Mouse (Mus musculus): ENCODE results near the gene Slc43a2. TPM values are rescaled to one million over a fixed set of nuclear protein-coding genes. Genes with fewer than 3 reads are reported as not detected.

The Slc43a2 gene
- polyA plus RNA-seq, 1 experiment from 2014 or later, result 5.6 TPM

GRCm38 (mm10) chr11:75585061-75585460 lies 53.6 kb downstream of the Slc43a2 start:
- peaks cover 10% of the 10 kb centered on the region for H3K4me1 ChIP-seq (ENCODE audit: control insufficient read depth, insufficient read depth, low read length)
- DNase-seq (ENCODE audit: low spot score) (no peak), ATAC-seq (ENCODE audit: insufficient read depth, low FRiP score, low TSS enrichment) (no peak)
- H3K27ac ChIP-seq (ENCODE audit: low read depth, low read length), result no peak overlapping the region
- H3K4me2 ChIP-seq (ENCODE audit: low read depth), result no peak overlapping the region
- H3K27me3 ChIP-seq (ENCODE audit: control insufficient read depth, insufficient read depth, low read length), result no peaks in the 10 kb centered on the region
- H3K9ac ChIP-seq (ENCODE audit: low read length), result no peak overlapping the region
- no peak overlapping the region for H3K4me3 ChIP-seq (ENCODE audit: low read depth, low read length)
- 70% methylated on average over 4 of the region's 4 CpGs for WGBS
- H3K9me3 ChIP-seq (ENCODE audit: control insufficient read depth, low read length), result no peaks in the 10 kb centered on the region
- no peaks in the 10 kb centered on the region for H3K36me3 ChIP-seq (ENCODE audit: control insufficient read depth, insufficient read depth, low read length)

DNA sequence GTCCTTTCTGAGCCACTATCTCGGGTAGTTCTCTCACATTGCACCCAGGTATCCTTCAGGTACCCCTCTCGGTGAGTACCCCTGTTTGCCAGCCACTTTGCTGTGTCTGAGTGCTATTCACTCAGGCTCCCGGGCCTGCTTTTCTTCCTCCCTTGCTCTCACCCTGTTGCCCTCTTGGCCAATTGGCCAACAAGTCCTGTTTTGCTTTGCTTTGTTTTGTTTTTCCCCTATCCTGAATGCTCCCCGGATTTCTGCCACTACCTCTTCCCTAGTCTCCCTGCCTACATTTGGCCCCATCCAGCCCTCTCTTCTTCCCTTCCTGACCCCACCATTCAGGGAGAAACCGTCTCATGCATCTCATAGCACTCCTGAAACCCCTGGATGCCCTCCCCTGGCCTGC lies 54.5 kb downstream of the Slc43a2 start:
- Histone ChIP-seq H3K27ac (ENCODE audit: low read depth, low read length) (no peak overlapping the region), H3K9me3 (ENCODE audit: control insufficient read depth, low read length) (no peaks in the 10 kb centered on the region), H3K4me2 (ENCODE audit: low read depth) (no peak overlapping the region), H3K36me3 (ENCODE audit: control insufficient read depth, insufficient read depth, low read length) (no peaks in the 10 kb centered on the region), H3K4me1 (ENCODE audit: control insufficient read depth, insufficient read depth, low read length) (peaks cover 10% of the 10 kb centered on the region), H3K9ac (ENCODE audit: low read length) (no peak overlapping the region), H3K27me3 (ENCODE audit: control insufficient read depth, insufficient read depth, low read length) (no peaks in the 10 kb centered on the region), H3K4me3 (ENCODE audit: low read depth, low read length) (no peak overlapping the region)
- no peak for DNase-seq (ENCODE audit: low spot score)
- no peak for ATAC-seq (ENCODE audit: insufficient read depth, low FRiP score, low TSS enrichment)
- 71% methylated on average over 5 of the region's 5 CpGs for WGBS

- Histone ChIP-seq H3K27ac (ENCODE audit: low read depth, low read length) (no peak overlapping the region), H3K4me2 (ENCODE audit: low read depth) (no peak overlapping the region)
These were observed 55.5 kb downstream of the Slc43a2 start for GRCm38 (mm10) chr11:75586963-75587362.

DNA sequence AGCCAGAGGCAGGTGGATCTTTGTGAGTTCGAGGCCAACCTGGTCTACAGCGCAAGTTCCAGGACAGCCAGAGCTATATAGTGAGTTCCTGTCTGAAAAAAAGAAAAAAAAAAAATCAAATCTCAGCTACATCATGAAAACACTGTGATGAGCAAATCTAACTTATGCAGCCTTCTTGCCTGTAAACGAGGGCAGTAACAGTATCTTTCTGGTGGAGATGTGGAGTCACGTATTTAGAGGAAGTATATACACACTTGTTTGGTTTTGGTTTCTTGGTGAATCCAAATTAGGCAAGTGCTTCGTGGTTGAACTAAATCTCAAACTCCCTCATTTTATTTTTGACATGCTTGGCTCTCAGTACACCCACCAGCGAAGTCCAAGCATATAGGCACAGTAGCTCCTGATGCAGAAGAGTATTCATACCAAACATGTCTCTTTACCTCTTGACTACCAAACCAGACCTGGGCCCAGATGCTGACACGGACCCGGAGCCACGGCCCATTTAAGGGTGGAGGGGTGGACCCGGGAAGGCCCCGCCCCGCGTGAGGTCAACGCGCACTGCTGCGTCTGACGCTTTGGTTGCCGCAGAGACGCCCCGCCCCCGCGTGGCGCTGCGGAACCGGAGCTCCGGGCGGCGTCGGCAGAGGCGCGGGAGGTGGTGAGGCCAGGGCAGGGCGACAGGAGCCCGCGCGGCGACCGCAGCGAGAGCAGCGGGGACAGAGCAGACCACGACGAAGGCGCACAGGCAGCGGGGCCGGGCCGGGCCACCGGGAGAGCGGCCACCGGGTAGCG lies 56.2 kb downstream of the Slc43a2 start, which contains the start of gene Pitpna:
TSS of gene Pitpna (plus strand) at position 605 of the 792 bp plus-strand sequence.
- Histone ChIP-seq H3K27me3 (ENCODE audit: control insufficient read depth, insufficient read depth, low read length) (no peaks in the 10 kb centered on the region), H3K27ac (ENCODE audit: low read depth, low read length) (peak within 1 kb of the TSS; percentile 80), H3K4me2 (ENCODE audit: low read depth) (peak within 1 kb of the TSS; percentile 89), H3K36me3 (ENCODE audit: control insufficient read depth, insufficient read depth, low read length) (no peaks in the 10 kb centered on the region), H3K4me3 (ENCODE audit: low read depth, low read length) (peak within 1 kb of the TSS; percentile 92), H3K9me3 (ENCODE audit: control insufficient read depth, low read length) (no peaks in the 10 kb centered on the region), H3K9ac (ENCODE audit: low read length) (peak within 1 kb of the TSS; percentile 89), H3K4me1 (ENCODE audit: control insufficient read depth, insufficient read depth, low read length) (peaks cover 10% of the 10 kb centered on the region)
- ATAC-seq (ENCODE audit: insufficient read depth, low FRiP score, low TSS enrichment), result peak; percentile 91
- peak; percentile 95 for DNase-seq (ENCODE audit: low spot score)
- 6% methylated on average over 49 of the region's 49 CpGs for WGBS

More at GRCm38 (mm10) chr11:75586963-75587362, 55.5 kb downstream of the Slc43a2 start:
- WGBS, result 81% methylated on average over 5 of the region's 5 CpGs
- Histone ChIP-seq H3K9me3 (ENCODE audit: control insufficient read depth, low read length) (no peaks in the 10 kb centered on the region), H3K36me3 (ENCODE audit: control insufficient read depth, insufficient read depth, low read length) (no peaks in the 10 kb centered on the region), H3K9ac (ENCODE audit: low read length) (no peak overlapping the region), H3K4me1 (ENCODE audit: control insufficient read depth, insufficient read depth, low read length) (peaks cover 10% of the 10 kb centered on the region), H3K4me3 (ENCODE audit: low read depth, low read length) (no peak overlapping the region), H3K27me3 (ENCODE audit: control insufficient read depth, insufficient read depth, low read length) (no peaks in the 10 kb centered on the region)
- no peak for DNase-seq (ENCODE audit: low spot score)
- no peak for ATAC-seq (ENCODE audit: insufficient read depth, low FRiP score, low TSS enrichment)

GRCm38 (mm10) chr11:75588285-75588941 lies 56.9 kb downstream of the Slc43a2 start:
- DNase-seq (ENCODE audit: low spot score), result no peak
- Histone ChIP-seq H3K4me1 (ENCODE audit: control insufficient read depth, insufficient read depth, low read length) (peaks cover 10% of the 10 kb centered on the region), H3K27me3 (ENCODE audit: control insufficient read depth, insufficient read depth, low read length) (no peaks in the 10 kb centered on the region), H3K4me3 (ENCODE audit: low read depth, low read length) (peak overlapping the region; percentile 92), H3K9ac (ENCODE audit: low read length) (peak overlapping the region; percentile 89), H3K9me3 (ENCODE audit: control insufficient read depth, low read length) (no peaks in the 10 kb centered on the region), H3K27ac (ENCODE audit: low read depth, low read length) (peak overlapping the region; percentile 80), H3K4me2 (ENCODE audit: low read depth) (peak overlapping the region; percentile 89), H3K36me3 (ENCODE audit: control insufficient read depth, insufficient read depth, low read length) (0 out of 2 replicates have a peak, but pooled peaks cover 2% of the 10 kb centered on the region)
- under 1% methylated on average over 35 of the region's 37 CpGs for WGBS
- peak; percentile 67; the same call in 1 of the 2 replicates for ATAC-seq (ENCODE audit: insufficient read depth, low FRiP score, low TSS enrichment)

- H3K4me1 ChIP-seq (ENCODE audit: control insufficient read depth, insufficient read depth, low read length), result peaks cover 10% of the 10 kb centered on the region
- no peak overlapping the region for H3K4me3 ChIP-seq (ENCODE audit: low read depth, low read length)
- H3K27ac ChIP-seq (ENCODE audit: low read depth, low read length), result no peak overlapping the region
- H3K9me3 ChIP-seq (ENCODE audit: control insufficient read depth, low read length), result no peaks in the 10 kb centered on the region
- no peaks in the 10 kb centered on the region for H3K27me3 ChIP-seq (ENCODE audit: control insufficient read depth, insufficient read depth, low read length)
- H3K36me3 ChIP-seq (ENCODE audit: control insufficient read depth, insufficient read depth, low read length), result peaks cover 2% of the 10 kb centered on the region; the same call in 1 of the 2 replicates
- no peak for ATAC-seq (ENCODE audit: insufficient read depth, low FRiP score, low TSS enrichment)
- WGBS, result 90% methylated on average over 5 of the region's 5 CpGs
- DNase-seq (ENCODE audit: low spot score), result no peak
- H3K9ac ChIP-seq (ENCODE audit: low read length), result no peak overlapping the region
- no peak overlapping the region for H3K4me2 ChIP-seq (ENCODE audit: low read depth)
These were observed 61.1 kb downstream of the Slc43a2 start for GRCm38 (mm10) chr11:75592612-75593011.

GRCm38 (mm10) chr11:75594431-75594830 lies 62.9 kb downstream of the Slc43a2 start:
- peaks cover 4% of the 10 kb centered on the region; the same call in 1 of the 2 replicates for H3K36me3 ChIP-seq (ENCODE audit: control insufficient read depth, insufficient read depth, low read length)
- DNase-seq (ENCODE audit: low spot score) (no peak), ATAC-seq (ENCODE audit: insufficient read depth, low FRiP score, low TSS enrichment) (no peak)

GRCm38 (mm10) chr11:75595404-75595803 lies 63.9 kb downstream of the Slc43a2 start:
- Histone ChIP-seq H3K27ac (ENCODE audit: low read depth, low read length) (no peak overlapping the region), H3K4me3 (ENCODE audit: low read depth, low read length) (no peak overlapping the region), H3K9ac (ENCODE audit: low read length) (no peak overlapping the region), H3K4me2 (ENCODE audit: low read depth) (no peak overlapping the region), H3K9me3 (ENCODE audit: control insufficient read depth, low read length) (no peaks in the 10 kb centered on the region), H3K27me3 (ENCODE audit: control insufficient read depth, insufficient read depth, low read length) (no peaks in the 10 kb centered on the region), H3K36me3 (ENCODE audit: control insufficient read depth, insufficient read depth, low read length) (peaks cover 4% of the 10 kb centered on the region; the same call in 1 of the 2 replicates), H3K4me1 (ENCODE audit: control insufficient read depth, insufficient read depth, low read length) (no peaks in the 10 kb centered on the region)
- ATAC-seq (ENCODE audit: insufficient read depth, low FRiP score, low TSS enrichment) (no peak), DNase-seq (ENCODE audit: low spot score) (no peak)
- WGBS, result 96% methylated on average over 2 of the region's 2 CpGs

More at GRCm38 (mm10) chr11:75594431-75594830, 62.9 kb downstream of the Slc43a2 start:
- no peaks in the 10 kb centered on the region for H3K9me3 ChIP-seq (ENCODE audit: control insufficient read depth, low read length)
- WGBS, result 85% methylated on average over 9 of the region's 9 CpGs
- H3K27ac ChIP-seq (ENCODE audit: low read depth, low read length), result no peak overlapping the region
- H3K27me3 ChIP-seq (ENCODE audit: control insufficient read depth, insufficient read depth, low read length), result no peaks in the 10 kb centered on the region
- H3K4me2 ChIP-seq (ENCODE audit: low read depth), result no peak overlapping the region
- no peak overlapping the region for H3K9ac ChIP-seq (ENCODE audit: low read length)
- H3K4me1 ChIP-seq (ENCODE audit: control insufficient read depth, insufficient read depth, low read length), result peaks cover under 1% of the 10 kb centered on the region
- H3K4me3 ChIP-seq (ENCODE audit: low read depth, low read length), result no peak overlapping the region
